Mouse (Mus musculus): ENCODE data around the gene Foxk2. TPM values are rescaled to one million over a fixed set of nuclear protein-coding genes. Genes with fewer than 3 reads are reported as not detected.
A peak's percentile ranks its signal among the peaks of the same experiment; 100 is the strongest.

The Foxk2 gene
- polyA plus RNA-seq (2015; fragmentation: Nextera tagmentation; extraction: Ambion mirVana), result 6.2 and 7.2 TPM in 2 replicates

DNA sequence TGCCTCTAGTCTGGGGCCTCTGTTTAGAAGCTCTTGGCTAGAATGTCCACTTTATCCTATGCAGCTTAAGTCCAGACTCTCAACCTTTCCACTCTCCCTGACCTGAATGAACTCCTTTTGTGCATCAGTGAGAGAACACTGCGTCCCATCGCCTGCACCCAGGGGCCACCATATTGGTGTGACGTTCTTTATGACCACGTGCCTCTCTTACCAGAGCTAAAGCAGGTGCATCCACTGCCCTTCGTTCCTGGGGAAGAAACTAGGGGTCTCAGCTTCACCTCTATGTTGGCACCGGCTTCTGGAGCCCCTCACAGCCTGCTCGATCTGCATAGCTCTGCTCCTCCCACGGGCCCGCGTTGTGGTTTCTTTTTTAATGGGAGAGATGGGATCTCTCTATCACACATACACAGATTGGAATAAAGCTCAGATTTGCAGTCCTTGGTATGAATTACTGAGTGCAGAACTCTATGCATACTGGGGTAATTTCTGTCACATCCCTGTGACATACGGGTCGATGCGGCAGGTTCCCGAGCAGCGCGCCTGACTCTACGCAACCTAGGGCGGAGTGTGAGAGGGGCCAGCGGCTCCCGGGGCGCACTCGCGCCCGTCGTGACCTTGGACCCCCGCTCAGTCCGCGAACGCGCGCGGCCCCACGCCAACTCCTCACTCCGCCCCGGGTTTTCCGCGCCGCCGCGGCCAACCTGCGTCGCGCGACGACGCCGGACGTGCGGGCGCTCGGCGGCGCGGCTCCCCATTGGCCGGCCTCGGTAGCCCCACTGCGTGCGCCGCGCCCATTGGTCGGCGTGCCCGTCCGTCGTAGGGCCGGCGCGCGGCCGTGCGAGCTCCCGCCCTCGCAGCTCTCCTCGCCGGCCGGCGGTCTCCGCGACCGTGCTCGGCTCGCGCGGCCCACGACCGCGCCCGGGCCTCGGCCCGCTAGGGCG, at the start of gene Foxk2:
Foxk2 (plus strand) TSS at position 831 of the 941 bp plus-strand sequence.
- Histone ChIP-seq H3K36me3 (peaks cover 42% of the 10 kb centered on the region), H3K4me3 (peak within 1 kb of the TSS; percentile 94), H3K27me3 (no peaks in the 10 kb centered on the region), H3K9ac (peak within 1 kb of the TSS; percentile 93), H3K9me3 (no peaks in the 10 kb centered on the region), H3K4me2 (peak within 1 kb of the TSS; percentile 83), H3K27ac (peak within 1 kb of the TSS; percentile 87), H3K4me1 (peaks cover 16% of the 10 kb centered on the region)
- peak; percentile 95 for ATAC-seq (ENCODE audit: insufficient number of reproducible peaks, low FRiP score, low TSS enrichment, low read depth)
- under 1% methylated on average over 89 of the region's 91 CpGs for WGBS

DNA sequence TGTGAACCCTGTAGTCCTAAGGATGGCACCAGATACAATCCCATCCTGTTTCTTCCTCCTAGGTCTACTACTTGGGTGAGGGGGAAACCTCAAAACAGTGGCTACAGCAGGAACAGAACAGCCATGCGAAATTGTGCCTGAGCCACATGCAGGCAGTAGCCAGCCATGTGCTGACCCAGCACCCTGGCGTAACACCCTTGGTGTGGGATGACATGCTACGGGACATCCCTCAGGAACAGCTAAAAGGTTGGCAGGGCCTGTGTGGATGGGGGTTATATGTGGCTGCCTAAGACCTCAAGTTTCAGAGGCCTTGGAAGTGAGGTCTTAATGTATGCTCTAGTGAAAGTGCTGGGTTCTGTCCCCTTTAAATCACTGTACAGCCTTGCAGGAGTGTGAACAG, 43.0 kb upstream of the Foxk2 start:
- Histone ChIP-seq H3K27me3 (no peaks in the 10 kb centered on the region), H3K4me3 (no peak overlapping the region), H3K27ac (no peak overlapping the region), H3K9me3 (no peaks in the 10 kb centered on the region), H3K4me2 (no peak overlapping the region), H3K9ac (no peak overlapping the region), H3K36me3 (peaks cover 59% of the 10 kb centered on the region), H3K4me1 (no peaks in the 10 kb centered on the region)
- ATAC-seq (ENCODE audit: insufficient number of reproducible peaks, low FRiP score, low TSS enrichment, low read depth), result no peak
- WGBS, result 92% methylated on average over 3 of the region's 3 CpGs

DNA sequence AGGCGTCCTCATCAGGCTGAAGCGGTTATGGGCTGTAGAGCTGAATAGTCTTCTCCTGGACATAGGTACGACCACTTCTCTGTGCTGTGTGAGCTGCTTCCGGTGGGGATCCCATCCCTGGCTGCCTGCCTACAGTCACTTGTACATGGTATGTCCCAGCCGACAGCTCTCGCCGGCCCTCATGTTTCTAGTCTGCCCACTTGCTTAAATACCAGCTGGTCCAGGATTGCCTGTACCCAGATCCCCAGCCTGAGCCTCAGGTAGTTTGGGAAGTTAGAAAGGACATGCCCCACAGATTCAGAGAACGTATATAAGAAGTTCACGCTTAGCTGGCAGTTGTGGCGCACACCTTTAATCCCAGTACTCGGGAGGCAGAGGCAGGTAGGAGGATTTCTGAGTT, 40.0 kb upstream of the Foxk2 start:
- 89% methylated on average over 11 of the region's 11 CpGs for WGBS
- no peak overlapping the region for H3K4me2 ChIP-seq
- no peak overlapping the region for H3K9ac ChIP-seq
- ATAC-seq (ENCODE audit: insufficient number of reproducible peaks, low FRiP score, low TSS enrichment, low read depth), result no peak
- H3K4me1 ChIP-seq, result no peaks in the 10 kb centered on the region
- peaks cover 80% of the 10 kb centered on the region for H3K36me3 ChIP-seq
- H3K9me3 ChIP-seq, result no peaks in the 10 kb centered on the region
- H3K4me3 ChIP-seq, result no peak overlapping the region
- H3K27me3 ChIP-seq, result no peaks in the 10 kb centered on the region
- no peak overlapping the region for H3K27ac ChIP-seq

DNA sequence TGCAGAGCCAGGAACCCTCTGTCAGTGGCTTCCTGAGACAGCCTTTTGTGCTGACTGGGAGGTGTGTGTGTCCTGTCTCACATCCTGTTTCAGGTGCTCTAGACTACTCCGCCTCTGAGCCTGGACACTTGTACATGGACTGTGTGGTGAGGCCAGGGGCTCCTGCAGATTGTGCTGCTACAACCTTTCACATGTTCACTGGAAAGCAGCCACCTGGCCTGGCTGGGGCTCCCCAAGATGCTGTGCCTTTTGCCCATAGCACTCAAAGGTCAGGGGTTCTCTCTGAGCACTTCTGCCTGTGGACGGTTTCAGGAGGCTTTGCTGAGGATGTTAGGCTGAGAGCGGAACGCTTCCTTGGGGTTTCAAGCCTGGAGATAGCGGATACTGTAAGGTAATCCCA, 39.0 kb upstream of the Foxk2 start:
- H3K4me2 ChIP-seq, result no peak overlapping the region
- ATAC-seq (ENCODE audit: insufficient number of reproducible peaks, low FRiP score, low TSS enrichment, low read depth), result no peak
- WGBS, result 87% methylated on average over 5 of the region's 5 CpGs
- no peaks in the 10 kb centered on the region for H3K9me3 ChIP-seq
- no peaks in the 10 kb centered on the region for H3K4me1 ChIP-seq
- no peak overlapping the region for H3K9ac ChIP-seq
- H3K4me3 ChIP-seq, result no peak overlapping the region
- no peaks in the 10 kb centered on the region for H3K27me3 ChIP-seq
- no peak overlapping the region for H3K27ac ChIP-seq
- H3K36me3 ChIP-seq, result peaks cover 88% of the 10 kb centered on the region

DNA sequence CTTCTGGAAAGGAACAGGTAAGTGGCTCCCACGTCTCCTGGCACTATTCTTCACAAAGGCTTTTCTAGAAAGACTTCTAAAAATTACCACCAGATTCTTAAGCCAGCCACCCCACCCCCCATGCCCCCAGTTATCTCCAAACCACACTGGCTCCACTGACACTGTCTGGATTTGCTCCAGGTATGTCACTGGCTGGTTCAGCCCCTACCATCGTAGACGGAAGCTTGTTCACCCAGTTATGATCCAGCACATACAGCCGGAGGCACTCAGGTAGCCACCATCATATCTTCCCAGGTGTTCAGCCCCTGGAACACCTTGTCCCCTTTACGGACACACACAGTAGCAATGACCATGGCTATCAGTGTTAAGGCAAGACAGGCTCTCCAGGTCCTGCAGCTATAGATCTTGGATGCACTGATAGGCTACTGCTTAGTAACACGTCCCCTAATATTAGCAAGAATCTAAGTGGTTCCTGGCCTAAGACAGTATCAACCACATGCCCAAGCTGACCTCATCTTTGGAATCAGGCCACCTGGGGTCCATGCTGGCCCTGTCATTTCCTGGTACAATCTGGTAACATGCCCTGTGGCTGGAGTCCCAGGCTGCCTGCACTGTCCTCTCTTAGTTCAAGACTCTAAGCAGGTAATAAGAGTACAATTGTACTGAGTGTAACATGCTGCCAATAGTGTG, 38.3 kb upstream of the Foxk2 start:
- Histone ChIP-seq H3K27me3 (no peaks in the 10 kb centered on the region), H3K9me3 (no peaks in the 10 kb centered on the region), H3K4me1 (no peaks in the 10 kb centered on the region), H3K4me3 (no peak overlapping the region), H3K36me3 (peaks cover 92% of the 10 kb centered on the region), H3K9ac (no peak overlapping the region), H3K27ac (no peak overlapping the region), H3K4me2 (no peak overlapping the region)
- 86% methylated on average over 6 of the region's 6 CpGs for WGBS
- no peak for ATAC-seq (ENCODE audit: insufficient number of reproducible peaks, low FRiP score, low TSS enrichment, low read depth)

DNA sequence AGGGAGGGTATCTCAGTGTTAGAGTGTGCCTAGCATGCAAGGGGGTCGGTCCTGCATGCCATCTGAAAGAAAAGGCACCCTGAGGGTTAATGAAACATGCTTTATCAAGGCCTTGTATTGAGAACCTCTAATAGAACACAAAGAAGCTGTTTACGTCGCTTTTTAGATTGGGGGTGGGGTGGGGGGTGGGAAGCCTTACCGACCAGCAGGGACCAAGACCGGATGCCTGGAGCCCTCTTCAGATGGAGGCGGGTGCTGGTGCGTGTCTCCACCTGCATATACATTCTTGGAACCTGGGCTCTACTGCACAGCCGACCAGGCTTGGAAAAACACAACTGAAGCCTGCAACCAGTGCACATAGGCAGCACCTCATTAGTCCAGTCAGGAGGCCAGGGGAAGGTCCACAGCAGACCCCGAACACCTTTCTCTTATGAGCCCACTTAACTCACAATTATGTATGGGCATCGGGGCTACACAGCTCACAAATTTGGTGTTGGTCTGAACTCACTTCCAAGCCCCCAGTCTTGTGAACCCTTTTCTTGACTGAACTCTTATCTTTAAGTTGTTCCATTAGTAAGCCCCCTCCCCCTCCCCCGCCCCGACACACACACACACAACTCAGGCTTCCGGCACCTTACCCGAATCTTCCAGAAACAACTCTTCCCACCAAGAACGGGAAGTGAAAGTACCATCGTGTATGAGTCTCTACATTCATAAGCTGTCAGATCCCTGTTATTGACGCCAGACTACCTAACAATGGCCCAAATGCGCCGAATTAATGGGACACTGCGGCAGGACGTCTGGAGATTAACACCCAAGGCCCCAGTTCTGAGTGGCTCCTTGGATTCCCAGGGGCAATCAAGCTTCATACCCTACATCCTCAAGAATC, 31.4 kb upstream of the Foxk2 start:
- no peak for ATAC-seq (ENCODE audit: insufficient number of reproducible peaks, low FRiP score, low TSS enrichment, low read depth)
- Histone ChIP-seq H3K9ac (peak overlapping the region; percentile 35), H3K36me3 (peaks cover 40% of the 10 kb centered on the region), H3K4me1 (peaks cover 22% of the 10 kb centered on the region), H3K4me3 (peak overlapping the region; percentile 61), H3K9me3 (no peaks in the 10 kb centered on the region), H3K4me2 (peak overlapping the region; percentile 72), H3K27ac (peak overlapping the region; percentile 82), H3K27me3 (no peaks in the 10 kb centered on the region)
- WGBS, result 21% methylated on average over 21 of the region's 21 CpGs

DNA sequence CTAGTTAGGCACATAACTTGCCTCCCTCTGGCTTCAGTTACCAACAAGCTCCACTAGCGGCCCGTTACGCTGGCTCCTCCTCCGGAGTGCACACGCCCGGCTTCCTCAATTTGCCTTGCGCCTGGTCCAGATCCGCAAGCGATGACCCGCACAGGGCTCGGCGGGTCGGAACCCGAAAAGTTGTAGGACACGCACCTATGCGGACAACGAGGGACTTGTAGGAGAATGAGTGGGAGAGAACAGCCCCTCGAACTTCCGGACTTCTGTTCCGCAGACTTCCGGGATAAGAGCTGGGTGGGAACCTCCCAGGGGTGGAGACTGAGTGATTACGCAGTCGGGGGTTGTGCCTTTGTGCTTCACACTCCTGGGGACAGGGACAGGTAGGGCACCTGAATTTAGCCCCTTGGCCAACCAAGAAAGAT, 30.8 kb upstream of the Foxk2 start, which contains the start of gene Cybc1:
Cybc1 (minus strand) TSS at position 305 of the 422 bp plus-strand sequence.
- peak within 1 kb of the TSS; percentile 72 for H3K4me2 ChIP-seq
- WGBS, result under 1% methylated on average over 23 of the region's 23 CpGs
- H3K9ac ChIP-seq, result peak within 1 kb of the TSS; percentile 35
- ATAC-seq (ENCODE audit: insufficient number of reproducible peaks, low FRiP score, low TSS enrichment, low read depth), result peak; percentile 85
- peaks cover 33% of the 10 kb centered on the region for H3K36me3 ChIP-seq
- no peaks in the 10 kb centered on the region for H3K9me3 ChIP-seq
- peaks cover 22% of the 10 kb centered on the region for H3K4me1 ChIP-seq
- H3K27ac ChIP-seq, result peak within 1 kb of the TSS; percentile 82
- H3K4me3 ChIP-seq, result peak within 1 kb of the TSS; percentile 61
- no peaks in the 10 kb centered on the region for H3K27me3 ChIP-seq

DNA sequence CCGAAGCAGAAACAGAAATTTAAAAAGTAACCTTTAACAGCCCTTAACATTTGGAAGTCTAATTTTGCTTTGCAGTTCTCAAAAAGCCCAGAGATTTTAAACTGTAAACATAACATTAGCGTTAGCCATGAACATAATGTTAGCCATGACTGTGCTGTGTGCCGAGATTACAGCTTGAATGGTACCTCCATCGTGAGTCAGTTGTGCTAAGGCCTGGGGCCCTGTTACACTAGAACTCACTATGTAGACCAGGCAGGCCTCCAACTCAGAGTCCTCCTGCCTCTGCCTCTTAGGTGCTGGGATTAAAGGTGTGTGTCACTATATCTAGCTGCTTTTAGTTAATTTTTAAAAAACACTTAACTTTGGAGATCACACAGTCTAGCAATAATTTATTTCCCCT, 28.6 kb upstream of the Foxk2 start:
- Histone ChIP-seq H3K27ac (no peak overlapping the region), H3K4me2 (no peak overlapping the region), H3K4me3 (no peak overlapping the region), H3K27me3 (no peaks in the 10 kb centered on the region), H3K4me1 (peaks cover 28% of the 10 kb centered on the region), H3K9me3 (no peaks in the 10 kb centered on the region), H3K36me3 (peaks cover 12% of the 10 kb centered on the region), H3K9ac (no peak overlapping the region)
- 74% methylated on average over 4 of the region's 4 CpGs for WGBS
- no peak for ATAC-seq (ENCODE audit: insufficient number of reproducible peaks, low FRiP score, low TSS enrichment, low read depth)

DNA sequence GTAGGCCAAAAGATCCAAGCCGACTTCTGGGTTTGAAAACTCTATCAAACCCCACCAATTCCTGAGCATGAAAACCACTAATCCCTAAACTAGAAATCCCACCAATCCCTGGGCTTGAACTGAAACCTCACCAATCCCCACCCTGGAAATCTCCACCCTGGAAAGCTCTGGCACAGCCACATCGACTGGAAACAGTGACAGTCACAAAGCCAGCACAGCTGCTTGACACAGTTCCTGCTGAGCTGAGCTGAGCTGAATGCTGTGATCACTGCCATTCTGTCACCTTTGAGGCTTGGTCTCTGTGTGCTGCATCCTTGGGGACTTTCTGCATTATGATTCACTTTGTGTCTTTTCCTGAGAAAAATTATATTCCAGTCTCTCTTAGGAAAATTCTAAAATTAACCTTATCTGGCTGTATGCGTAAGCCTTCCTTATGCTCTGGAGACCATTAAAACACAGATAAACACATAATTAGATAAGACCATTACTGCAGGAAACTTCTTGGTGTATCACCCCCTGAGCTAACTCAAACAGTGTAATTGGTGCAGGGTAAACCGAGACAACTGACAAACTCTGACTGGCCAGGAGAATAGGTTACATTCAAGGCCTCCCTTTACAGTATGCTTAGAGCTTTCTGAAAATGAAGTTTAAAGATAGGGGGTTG, 28.0 kb upstream of the Foxk2 start:
- no peak for ATAC-seq (ENCODE audit: insufficient number of reproducible peaks, low FRiP score, low TSS enrichment, low read depth)

DNA sequence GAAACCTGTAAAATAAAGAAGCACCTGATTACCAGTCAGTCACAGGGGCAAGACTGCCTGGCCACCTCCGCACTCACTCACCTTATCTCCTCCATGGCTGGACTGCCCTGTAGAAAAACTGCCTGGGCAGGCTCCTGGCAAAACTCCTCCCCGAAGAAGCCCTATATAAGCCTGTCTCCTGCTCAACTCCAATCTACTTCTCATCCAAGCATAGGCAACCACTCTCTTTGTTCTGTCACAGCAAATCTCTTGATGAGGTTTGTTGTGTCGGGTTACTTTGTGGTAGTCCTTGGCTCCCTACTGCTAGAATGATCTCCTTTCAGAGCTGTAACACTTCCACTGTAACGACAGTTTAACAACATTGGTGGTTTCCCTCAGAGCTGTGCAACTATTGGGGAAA, 27.1 kb upstream of the Foxk2 start:
- Histone ChIP-seq H3K4me2 (no peak overlapping the region), H3K4me1 (peaks cover 26% of the 10 kb centered on the region), H3K9me3 (no peaks in the 10 kb centered on the region), H3K9ac (no peak overlapping the region), H3K27me3 (no peaks in the 10 kb centered on the region), H3K27ac (no peak overlapping the region), H3K36me3 (no peaks in the 10 kb centered on the region), H3K4me3 (no peak overlapping the region)
- no peak for ATAC-seq (ENCODE audit: insufficient number of reproducible peaks, low FRiP score, low TSS enrichment, low read depth)
- 42% methylated on average over 4 of the region's 4 CpGs for WGBS

More for the DNA sequence above, 28.0 kb upstream of the Foxk2 start:
- Histone ChIP-seq H3K27me3 (no peaks in the 10 kb centered on the region), H3K9ac (no peak overlapping the region), H3K4me1 (peaks cover 30% of the 10 kb centered on the region), H3K36me3 (peaks cover 6% of the 10 kb centered on the region), H3K4me3 (no peak overlapping the region), H3K4me2 (no peak overlapping the region), H3K27ac (no peak overlapping the region), H3K9me3 (no peaks in the 10 kb centered on the region)
- 50% methylated on average over 4 of the region's 4 CpGs for WGBS
